Mouse (Mus musculus) MEL (cell line): ENCODE measurements around the gene Oaz1.

ENCODE experiments used
- CHD1 ChIP-seq: IDR thresholded peaks from 2 replicates; pipeline ENCODE4 v1.6.1; 2012; ENCODE audit warnings: low read depth, mild to moderate bottlenecking, inconsistent platforms, low read length, improper control_type of control experiment
- CTCF ChIP-seq, 3 experiments: IDR thresholded peaks in 2 of 3; conservative IDR thresholded peaks in 1 of 3; 2 replicates each; pipeline ENCODE4 v1.5.1; 2011 to 2012; ENCODE audit warnings: low read length in 3 of 3, low read depth in 2 of 3, mild to moderate bottlenecking in 2 of 3, improper control_type of control experiment in 1 of 3, inconsistent platforms in 1 of 3, mixed read lengths in 1 of 3, moderate library complexity in 1 of 3; ENCODE audit not compliant: control insufficient read depth in 1 of 3, insufficient read depth in 1 of 3, poor library complexity in 1 of 3, severe bottlenecking in 1 of 3
- GATA1 ChIP-seq: IDR thresholded peaks from 2 replicates; pipeline ENCODE4 v1.6.1; 2011; ENCODE audit warnings: low read depth, low read length, improper control_type of control experiment
- KAT2A ChIP-seq: conservative IDR thresholded peaks from 2 replicates; pipeline ENCODE4 v1.6.1; 2012; ENCODE audit warnings: low read depth, low read length, improper control_type of control experiment, inconsistent platforms
- MAFK ChIP-seq: IDR thresholded peaks from 2 replicates; pipeline ENCODE4 v1.6.1; 2011; ENCODE audit warnings: low read depth, mild to moderate bottlenecking, low read length, improper control_type of control experiment, borderline replicate concordance
- MAX ChIP-seq: IDR thresholded peaks from 2 replicates; pipeline ENCODE4 v1.6.1; 2011; ENCODE audit warnings: low read length, improper control_type of control experiment
- NRF1 ChIP-seq: IDR thresholded peaks from 2 replicates; pipeline ENCODE4 v1.6.1; 2014; ENCODE audit warnings: low read depth, mild to moderate bottlenecking, inconsistent platforms, low read length, improper control_type of control experiment, moderate library complexity; ENCODE audit not compliant: poor library complexity, insufficient read depth, severe bottlenecking
- POLR2A ChIP-seq, 2 experiments: IDR thresholded peaks; 2 replicates each; pipeline ENCODE4 v1.6.1; 2011 to 2012; ENCODE audit warnings: low read length in 2 of 2, mild to moderate bottlenecking in 2 of 2, control low read depth in 1 of 2, improper control_type of control experiment in 1 of 2, low read depth in 1 of 2, moderate library complexity in 1 of 2; ENCODE audit not compliant: control insufficient read depth in 1 of 2, insufficient read depth in 1 of 2, poor library complexity in 1 of 2
- USF2 ChIP-seq, 2 experiments: IDR thresholded peaks; 2 replicates each; pipeline ENCODE4 v1.6.1; 2011 to 2012; ENCODE audit warnings: improper control_type of control experiment in 2 of 2, low read length in 2 of 2, borderline replicate concordance in 1 of 2, inconsistent platforms in 1 of 2, low read depth in 1 of 2, mild to moderate bottlenecking in 1 of 2; ENCODE audit not compliant: insufficient read depth in 1 of 2
- ZNF384 ChIP-seq: IDR thresholded peaks from 2 replicates; pipeline ENCODE4 v1.6.1; 2012; ENCODE audit warnings: low read depth, mild to moderate bottlenecking, inconsistent platforms, low read length, improper control_type of control experiment

- TF ChIP-seq POLR2A (IDR thresholded peaks at IDR 0.05; ENCODE audit: control insufficient read depth in 1 of 2, insufficient read depth in 1 of 2, low read depth in 1 of 2, low read length in 2 of 2, poor library complexity in 1 of 2) (no peak), GATA1 (no peak), CTCF (IDR thresholded peaks at IDR 0.05 in 2 of 3, conservative IDR thresholded peaks at IDR 0.05 in 1 of 3; ENCODE audit: control insufficient read depth in 1 of 3, insufficient read depth in 1 of 3, low read depth in 2 of 3, low read length in 3 of 3, poor library complexity in 1 of 3, severe bottlenecking in 1 of 3) (no peak), ZNF384 (no peak), MAX (no peak), KAT2A (no peak), USF2 (IDR thresholded peaks at IDR 0.05; ENCODE audit: borderline replicate concordance in 1 of 2, insufficient read depth in 1 of 2, low read depth in 1 of 2, low read length in 2 of 2) (no peak), CHD1 (no peak), NRF1 (no peak), MAFK (no peak)
Measured at GRCm38 (mm10) chr10:80812391-80813041, 13.9 kb upstream of the Oaz1 start.
